Mouse (Mus musculus) erythroblast, embryonic 14.5 days (primary cell): Measurements from ENCODE around the gene Kcnmb4.

Experiments
- GATA1 ChIP-seq: IDR thresholded peaks from 2 replicates; pipeline ENCODE4 v1.6.1; 2012; ENCODE audit warnings: low read length, inconsistent platforms, mixed read lengths
- TAL1 ChIP-seq: IDR thresholded peaks from 3 replicates; pipeline ENCODE4 v1.6.1; 2012; ENCODE audit warnings: low read length, inconsistent platforms, mixed read lengths

GRCm38 (mm10) chr10:116519588-116519987, 45.9 kb upstream of the Kcnmb4 start:
- TF ChIP-seq GATA1: no peak
- TF ChIP-seq TAL1: no peak
